Mouse (Mus musculus) telencephalon, adult 2 months (tissue): Measurements from ENCODE around the gene Mtnr1a.
"Not testable (repeated sequence)": the region's sequence is repeated elsewhere in the genome, so short reads cannot be mapped to it uniquely, and the experiment has no call there.

Source experiments
- DNase-seq: peaks from one replicate; pipeline ENCODE4 v3.0.0-alpha.2; 2011; ENCODE audit warnings: low read depth, low spot score

Mtnr1a gene

GRCm38 (mm10) chr8:45068759-45069386 is at the start of gene Mtnr1a:
Gene Mtnr1a, plus strand, starts transcription at chr8:45069137.
- DNase-seq: no peak

- no peak for DNase-seq
Measured at GRCm38 (mm10) chr8:45019241-45019640, 49.7 kb upstream of the Mtnr1a start.

DNA sequence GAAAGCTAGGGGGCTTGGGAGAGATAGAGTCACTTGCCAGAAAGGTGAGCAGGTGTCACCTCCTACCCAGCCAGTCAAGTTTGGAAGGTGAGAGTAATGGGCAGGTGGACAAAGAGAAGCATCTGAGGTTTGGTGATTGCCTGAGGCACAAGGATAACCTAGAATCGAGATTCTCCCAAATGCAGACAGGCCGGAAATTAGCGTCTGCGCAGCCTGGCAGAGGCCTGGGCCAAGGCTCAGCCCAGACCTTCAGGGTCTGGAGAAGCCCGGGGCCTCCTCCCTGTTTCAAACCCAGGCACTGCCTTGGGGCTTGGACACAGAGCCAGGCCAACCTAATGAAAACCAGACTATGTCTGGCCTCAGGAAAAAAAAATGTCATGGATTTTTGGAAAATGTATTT is 47.8 kb upstream of the Mtnr1a start:
- no peak for DNase-seq

DNA sequence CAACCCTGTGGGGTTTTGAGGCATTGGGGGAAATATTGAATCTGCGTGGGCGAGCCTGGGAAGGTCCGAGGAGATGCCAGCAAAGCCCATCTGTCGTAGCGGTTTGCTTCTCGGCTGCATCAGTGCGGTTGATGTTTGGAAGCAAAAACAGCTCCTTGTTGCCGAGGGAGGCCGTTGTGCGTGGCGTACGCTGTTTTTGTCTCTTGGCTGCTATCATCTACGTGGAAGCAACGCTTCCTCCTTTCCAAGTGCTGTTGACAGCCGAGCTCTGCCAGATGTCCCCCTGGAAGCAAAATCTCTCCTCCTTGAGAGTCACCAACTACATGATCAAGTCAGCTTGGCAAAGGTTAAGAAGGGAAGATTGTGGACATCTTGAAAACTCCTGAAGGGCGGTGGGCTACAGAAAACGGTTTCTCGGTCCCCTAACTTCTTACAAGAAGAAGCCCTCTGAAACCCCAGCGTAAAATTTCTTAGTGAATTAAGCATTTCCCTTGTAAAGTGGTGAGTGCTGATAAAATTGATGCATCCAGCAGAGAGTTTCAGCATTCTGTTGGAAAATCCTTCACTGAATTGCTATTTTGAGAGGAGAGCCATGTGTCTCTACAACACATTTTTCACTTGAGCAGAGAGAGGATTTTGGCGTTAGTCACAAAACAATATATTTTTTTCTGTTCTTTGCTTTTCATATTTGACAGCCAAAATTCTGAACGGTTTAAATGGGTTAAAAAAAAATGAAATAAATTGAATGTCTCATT is 46.8 kb upstream of the Mtnr1a start:
- DNase-seq: peak; percentile 78

- DNase-seq: no peak
Measured at GRCm38 (mm10) chr8:45028081-45028497, 40.8 kb upstream of the Mtnr1a start.

- DNase-seq: no peak
Measured at GRCm38 (mm10) chr8:45038350-45038749, 30.6 kb upstream of the Mtnr1a start.

DNA sequence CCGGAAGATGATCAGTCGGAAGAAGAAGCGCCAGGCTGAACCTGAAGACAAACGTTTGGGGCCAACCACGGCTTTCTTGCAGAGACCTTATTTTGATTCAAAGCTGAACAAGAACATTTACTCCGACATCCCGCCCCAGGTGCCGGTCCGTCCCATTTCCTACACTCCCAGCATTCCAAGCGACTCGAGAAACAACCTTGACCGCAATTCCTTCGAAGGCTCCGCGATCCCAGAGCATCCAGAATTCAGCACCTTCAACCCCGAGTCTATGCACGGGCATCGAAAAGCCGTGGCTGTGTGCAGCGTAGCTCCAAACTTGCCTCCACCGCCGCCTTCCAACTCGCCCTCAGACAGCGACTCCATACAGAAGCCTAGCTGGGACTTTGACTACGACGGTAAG is 24.8 kb upstream of the Mtnr1a start:
- DNase-seq: no peak

GRCm38 (mm10) chr8:45050451-45050850 is 18.5 kb upstream of the Mtnr1a start:
- no peak for DNase-seq

DNA sequence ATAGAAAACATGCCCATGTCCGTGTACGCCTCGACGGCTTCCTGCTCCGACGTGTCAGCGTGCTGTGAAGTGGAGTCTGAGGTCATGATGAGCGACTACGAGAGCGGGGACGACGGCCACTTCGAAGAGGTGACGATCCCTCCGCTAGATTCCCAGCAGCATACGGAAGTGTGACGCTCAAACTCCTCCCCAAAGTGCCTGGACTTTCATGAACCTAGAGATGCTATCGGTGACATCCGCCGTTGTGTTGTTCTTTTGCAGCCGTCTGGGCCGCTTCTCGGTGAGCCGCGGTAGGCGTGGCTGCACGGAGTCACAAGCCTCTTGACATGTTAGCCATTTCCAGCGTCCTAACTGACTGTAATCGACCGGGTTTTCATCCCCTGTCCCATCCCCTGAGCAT is 17.7 kb upstream of the Mtnr1a start:
- DNase-seq: no peak

DNA sequence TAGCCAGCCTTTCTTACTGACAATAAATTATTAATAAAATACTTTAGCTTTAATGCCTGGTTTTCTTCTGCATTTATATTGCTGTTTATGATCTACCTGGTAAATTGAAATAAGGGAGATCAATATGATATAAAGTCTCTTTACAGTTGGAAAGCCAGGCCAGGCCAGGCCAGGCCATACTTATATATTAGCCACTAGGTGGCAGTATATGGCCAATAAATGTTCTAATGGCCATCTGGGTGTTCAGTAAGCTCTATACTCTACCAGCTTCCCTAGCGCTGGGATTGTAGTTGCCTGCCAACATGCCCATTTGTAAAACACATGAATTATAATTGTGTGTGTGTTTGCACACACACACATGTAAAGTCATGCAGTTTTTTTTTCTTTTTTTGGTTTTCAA is 16.7 kb upstream of the Mtnr1a start:
- DNase-seq: no peak

DNA sequence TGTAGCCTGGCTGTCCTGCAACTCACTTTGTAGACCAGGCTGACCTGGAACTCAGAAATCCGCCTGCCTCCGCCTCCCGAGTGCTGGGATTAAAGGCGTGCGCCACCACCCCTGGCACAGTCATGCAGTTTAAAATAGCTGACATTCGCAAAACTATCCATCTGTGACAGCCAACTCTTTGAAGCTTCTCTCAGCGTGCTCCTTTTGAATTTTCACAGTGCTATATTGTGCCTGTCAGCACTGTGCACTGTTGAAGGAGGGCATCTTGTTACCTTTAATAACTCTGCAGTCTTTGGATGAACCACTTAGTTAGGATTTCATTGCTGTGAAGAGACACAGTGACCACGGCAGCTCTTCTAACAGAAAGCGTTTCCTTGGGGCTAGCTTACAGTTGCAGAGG is 16.3 kb upstream of the Mtnr1a start:
- DNase-seq: no peak

- no peak for DNase-seq
Measured at GRCm38 (mm10) chr8:45055500-45055899, 13.4 kb upstream of the Mtnr1a start.

- DNase-seq: no peak
Measured at GRCm38 (mm10) chr8:45056810-45057209, 12.1 kb upstream of the Mtnr1a start.

GRCm38 (mm10) chr8:45060083-45060482 is 8.9 kb upstream of the Mtnr1a start:
- DNase-seq: no peak

- no peak for DNase-seq
Measured at GRCm38 (mm10) chr8:45062311-45062710, 6.6 kb upstream of the Mtnr1a start.

DNA sequence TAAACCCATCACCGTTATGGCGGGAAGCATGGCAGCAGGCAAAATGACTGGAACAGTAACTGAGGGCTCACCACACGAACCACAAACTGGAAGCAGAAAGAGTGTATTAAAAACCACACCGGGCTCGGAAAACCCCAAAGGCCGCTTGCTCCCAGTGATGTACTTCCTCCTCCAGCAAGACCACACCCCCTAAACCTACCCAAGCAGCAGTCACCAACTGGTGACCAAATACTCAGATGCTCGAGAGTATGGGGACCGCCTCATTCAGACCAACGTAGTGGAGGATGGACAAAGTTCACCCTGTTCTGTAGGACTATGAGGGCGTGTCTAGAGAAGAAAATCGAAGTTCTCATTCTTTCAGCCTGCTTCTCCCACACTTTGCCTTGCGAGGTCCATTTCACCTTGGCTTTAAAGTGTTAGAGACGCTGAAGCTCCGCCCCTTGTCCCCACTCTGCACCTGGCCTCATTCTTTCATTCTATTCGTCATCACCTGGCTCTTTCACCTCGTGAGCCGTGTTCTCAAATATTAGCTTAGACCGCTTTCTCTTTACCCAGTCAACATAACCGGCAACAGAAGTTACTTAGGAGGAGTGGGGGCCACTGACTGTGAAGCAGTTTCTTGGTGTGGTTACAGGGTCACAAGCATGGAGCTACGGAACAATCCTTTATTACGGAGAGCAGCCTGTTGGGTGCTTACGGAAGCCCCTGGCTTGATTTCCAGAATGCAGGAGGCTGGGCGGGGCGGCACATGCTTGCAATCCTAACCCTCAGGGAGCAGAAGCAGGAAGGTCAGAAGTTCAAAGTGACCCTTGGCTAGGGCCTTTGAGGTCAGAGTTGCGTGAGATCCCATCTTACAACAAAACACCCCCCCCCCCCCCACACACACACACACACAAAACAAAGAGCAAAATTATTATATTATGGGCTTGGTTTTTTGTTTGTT is 5.7 kb upstream of the Mtnr1a start:
- DNase-seq: no peak

DNA sequence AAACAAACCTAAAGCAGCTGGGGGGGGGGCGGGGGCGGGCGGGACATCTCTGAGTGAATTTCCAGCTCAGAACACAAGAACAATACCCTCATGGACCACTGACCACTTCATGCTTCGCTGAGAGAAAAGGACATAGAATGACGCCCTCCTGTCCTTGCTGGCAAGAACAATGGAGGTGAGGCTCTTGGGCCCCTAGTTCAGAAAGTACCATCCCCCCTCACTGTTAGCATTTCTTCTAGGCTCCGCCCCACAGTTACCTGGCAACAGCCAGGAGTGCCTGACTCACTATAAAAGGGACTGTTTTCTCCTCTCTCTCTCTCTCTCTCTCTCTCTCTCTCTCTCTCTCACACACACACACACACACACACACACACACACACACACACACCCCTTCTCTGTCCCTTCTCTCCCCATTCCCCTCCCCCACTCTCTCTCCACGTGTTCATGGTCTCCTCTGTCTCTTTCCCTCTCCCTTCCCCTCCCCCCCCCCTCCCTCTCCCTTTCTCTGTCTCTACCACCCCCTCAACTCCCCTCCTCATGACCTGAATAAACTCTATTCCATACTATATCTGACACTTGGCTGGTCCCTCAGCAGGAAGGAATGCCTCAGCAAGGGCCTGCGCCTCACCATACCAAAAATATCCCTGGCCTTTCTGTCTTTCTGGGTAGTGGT is 4.6 kb upstream of the Mtnr1a start:
- DNase-seq: no peak

GRCm38 (mm10) chr8:45065391-45065790 is 3.5 kb upstream of the Mtnr1a start:
- DNase-seq: not testable (repeated sequence)

GRCm38 (mm10) chr8:45070949-45071348 is 2.0 kb downstream of the Mtnr1a start:
- DNase-seq: no peak

- DNase-seq: no peak
Measured at GRCm38 (mm10) chr8:45080850-45081249, 11.9 kb downstream of the Mtnr1a start.

GRCm38 (mm10) chr8:45093599-45093998 is 24.7 kb downstream of the Mtnr1a start:
- no peak for DNase-seq
